Mouse (Mus musculus) Patski (cell line): Measurements from ENCODE around the gene Pdcd6ip. TPM values are rescaled to one million over a fixed set of nuclear protein-coding genes. Genes with fewer than 3 reads are reported as not detected.
"Not testable (repeated sequence)": the region's sequence is repeated elsewhere in the genome, so short reads cannot be mapped to it uniquely, and the experiment has no call there.

Source experiments
- ATAC-seq: fragments of 100-300 bp; one replicate; pipeline ENCODE4 v1.8.0; 2021
- CTCF ChIA-PET: fragments of 350-600 bp; sonication (Branson Sonifier 250); formaldehyde crosslinking; loops from one replicate; lab custom pipeline; 2022; ENCODE audit warnings: inconsistent platforms; lab: Charles Lee
- POLR2A ChIA-PET: fragments of 350-600 bp; sonication (Branson Sonifier 250); formaldehyde crosslinking; loops from one replicate; lab custom pipeline; 2022; ENCODE audit warnings: antibody characterized with exemption, inconsistent platforms; lab: Charles Lee
- DNase-seq: peaks from one replicate; pipeline ENCODE4 v3.0.0-alpha.2; 2011; ENCODE audit warnings: low read depth, low spot score
- H3K27me3 ChIP-seq: fragments of 371-371 bp; one replicate; pipeline ENCODE4 v1.5.1; 2021
- CTCF ChIP-seq: fragments of 100-300 bp; IDR thresholded peaks from one replicate; pipeline ENCODE4 v1.5.1; 2021
- in situ Hi-C: fragments of 300-500 bp; cut with MboI; formaldehyde crosslinking; loops from 3 replicates; pipeline ENCODE4 v1.11.1; 2018; ENCODE audit warnings: low pct_unique_long_range_greater_than_20kb, mixed read lengths
- polyA plus RNA-seq: library from polyadenylated mRNA; unstranded; gene quantifications from one replicate; pipeline ENCODE4 v1.2.3, GENCODE M21; 2021

Gene Pdcd6ip
- polyA plus RNA-seq, 1 experiment from 2014 or later = 186 TPM

- TF ChIP-seq CTCF = no peak
- ChIA-PET CTCF (interaction anchor here (1.1 kb wide), 1 partner anchor 11 kb away, joined by 5 read pairs; no protein-coding TSS in a partner anchor), POLR2A (no interaction called here)
- ATAC-seq (no peak), DNase-seq (no peak)
- in situ Hi-C loops = no loop called here
- H3K27me3 ChIP-seq = no peaks in the 10 kb centered on the region
These were observed 6.5 kb downstream of the Pdcd6ip start for GRCm38 (mm10) chr9:113701441-113702160.

GRCm38 (mm10) chr9:113687461-113687860, 20.6 kb downstream of the Pdcd6ip start:
- no peak for TF ChIP-seq CTCF
- ATAC-seq = no peak
- in situ Hi-C loops = no loop called here
- POLR2A ChIA-PET = no interaction called here
- CTCF ChIA-PET = no interaction called here
- DNase-seq = no peak
- no peaks in the 10 kb centered on the region for H3K27me3 ChIP-seq

GRCm38 (mm10) chr9:113673721-113674120, 34.3 kb downstream of the Pdcd6ip start:
- ATAC-seq = peak; percentile 74
- ChIA-PET POLR2A (no interaction called here), CTCF (interaction anchor here (0.7 to 1.6 kb wide), 2 partner anchors 15 to 44 kb away, joined by 3 to 4 read pairs; no protein-coding TSS in a partner anchor)
- no peak for TF ChIP-seq CTCF
- H3K27me3 ChIP-seq = no peaks in the 10 kb centered on the region
- DNase-seq = no peak
- in situ Hi-C loops = no loop called here

- in situ Hi-C loops = no loop called here
- ATAC-seq (no peak), DNase-seq (no peak)
- TF ChIP-seq CTCF = no peak
- CTCF ChIA-PET = no interaction called here
- no peaks in the 10 kb centered on the region for H3K27me3 ChIP-seq
- POLR2A ChIA-PET = no interaction called here
These were observed 35.7 kb downstream of the Pdcd6ip start for GRCm38 (mm10) chr9:113672352-113672751.

GRCm38 (mm10) chr9:113670857-113671106, 37.3 kb downstream of the Pdcd6ip start:
- in situ Hi-C loops = no loop called here
- H3K27me3 ChIP-seq = no peaks in the 10 kb centered on the region
- no peak for TF ChIP-seq CTCF
- CTCF ChIA-PET = no interaction called here
- POLR2A ChIA-PET = interaction anchor here (0.8 kb wide), 1 partner anchor 18 kb away, joined by 3 read pairs; no protein-coding TSS in a partner anchor
- no peak for ATAC-seq
- DNase-seq = no peak

GRCm38 (mm10) chr9:113670105-113670856, 37.8 kb downstream of the Pdcd6ip start:
- no peaks in the 10 kb centered on the region for H3K27me3 ChIP-seq
- ATAC-seq (peak; percentile 64), DNase-seq (no peak)
- no peak for TF ChIP-seq CTCF
- ChIA-PET POLR2A (interaction anchor here (0.8 kb wide), 1 partner anchor 18 kb away, joined by 3 read pairs; no protein-coding TSS in a partner anchor), CTCF (no interaction called here)
- in situ Hi-C loops = no loop called here

- ATAC-seq (no peak), DNase-seq (no peak)
- in situ Hi-C loops = no loop called here
- H3K27me3 ChIP-seq = no peaks in the 10 kb centered on the region
- TF ChIP-seq CTCF = no peak
- POLR2A ChIA-PET = no interaction called here
- CTCF ChIA-PET = no interaction called here
These were observed 44.6 kb downstream of the Pdcd6ip start for GRCm38 (mm10) chr9:113663476-113663875.

GRCm38 (mm10) chr9:113657837-113658236, 50.2 kb downstream of the Pdcd6ip start:
- no peak for DNase-seq
- ChIA-PET POLR2A (no interaction called here), CTCF (interaction anchor here (1.2 kb wide), 1 partner anchor 13 kb away, joined by 3 read pairs; no protein-coding TSS in a partner anchor)
- no peaks in the 10 kb centered on the region for H3K27me3 ChIP-seq
- in situ Hi-C loops = no loop called here
- no peak for TF ChIP-seq CTCF
- ATAC-seq = no peak

- ChIA-PET POLR2A (no interaction called here), CTCF (interaction anchor here (1.0 kb wide), 1 partner anchor 12 kb away, joined by 3 read pairs; no protein-coding TSS in a partner anchor)
- DNase-seq (no peak), ATAC-seq (no peak)
- in situ Hi-C loops = no loop called here
- no peak for TF ChIP-seq CTCF
- H3K27me3 ChIP-seq = no peaks in the 10 kb centered on the region
These were observed 54.5 kb downstream of the Pdcd6ip start for GRCm38 (mm10) chr9:113653571-113653970.

- POLR2A ChIA-PET = no interaction called here
- no peak for TF ChIP-seq CTCF
- DNase-seq (no peak), ATAC-seq (no peak)
- CTCF ChIA-PET = no interaction called here
- no peaks in the 10 kb centered on the region for H3K27me3 ChIP-seq
- in situ Hi-C loops = no loop called here
These were observed 57.3 kb downstream of the Pdcd6ip start for GRCm38 (mm10) chr9:113650787-113651186.

- ATAC-seq, H3K27me3 ChIP-seq, POLR2A ChIA-PET, DNase-seq: not testable (repeated sequence)
- CTCF ChIA-PET = interaction anchor here (0.8 kb wide), 1 partner anchor 106 kb away, joined by 3 read pairs; no protein-coding TSS in a partner anchor
- in situ Hi-C loops = loop anchor here (25.0 kb wide), 2 partner anchors 837 to 1712 kb away; no protein-coding TSS in a partner anchor
These were observed 58.8 kb downstream of the Pdcd6ip start for GRCm38 (mm10) chr9:113649211-113649610.
